Mouse (Mus musculus): ENCODE results near the gene Cnga1. TPM values are rescaled to one million over a fixed set of nuclear protein-coding genes. Genes with fewer than 3 reads are reported as not detected.

The Cnga1 gene
- polyA plus RNA-seq (2014; fragmentation: Illumina TruSeq; extraction: RNeasy Lipid Tissue Mini Kit (QIAGEN cat#74804); ENCODE audit: low replicate concordance) = not detected

DNA sequence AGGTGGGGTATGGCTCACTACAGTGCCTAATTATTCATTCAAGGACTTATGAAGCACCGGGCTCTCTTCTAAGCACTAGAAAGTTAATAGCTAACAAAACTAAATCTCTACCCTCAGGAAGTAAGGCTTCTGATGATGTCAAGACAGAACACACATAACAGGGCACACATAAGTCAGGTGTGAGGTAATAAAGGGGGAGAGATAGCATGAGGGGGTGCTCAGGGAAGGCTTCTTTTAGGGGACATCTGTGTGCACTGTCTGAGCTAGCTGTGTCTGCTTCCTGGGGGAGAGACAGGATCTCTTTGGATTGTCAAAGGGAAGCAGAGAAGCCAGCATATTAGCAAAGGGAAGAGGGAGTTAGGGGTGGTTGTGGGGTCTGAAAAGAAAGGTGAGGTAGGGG is at the start of gene Cnga1:
TSS of gene Cnga1 (minus strand) at position 101 of the 400 bp plus-strand sequence.

DNA sequence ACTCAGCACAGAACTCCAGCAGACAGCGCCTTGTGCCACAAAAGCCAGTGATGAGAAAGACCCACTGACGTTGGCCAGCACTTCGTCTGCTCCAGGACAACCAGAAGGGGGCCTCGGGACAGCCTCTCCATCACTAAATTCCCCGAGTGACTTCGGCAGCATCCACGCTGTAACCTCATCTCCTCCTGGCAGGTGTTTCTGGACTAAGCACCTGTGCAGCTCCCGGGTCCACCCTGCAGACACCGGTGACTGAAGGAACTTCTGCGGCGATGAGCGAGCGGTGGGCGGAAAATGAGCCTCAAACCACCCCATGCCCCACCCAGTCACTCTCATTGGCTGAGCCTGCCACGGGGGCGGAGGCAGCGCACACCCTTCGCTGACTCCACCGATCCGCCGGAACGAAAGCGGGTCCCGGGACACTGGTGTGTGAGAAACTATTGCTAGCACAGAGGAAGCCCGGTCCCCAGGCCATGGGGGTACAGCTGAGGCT is 3.4 kb upstream of the Cnga1 start, which contains the start of gene Nipal1:
TSS of gene Nipal1 (plus strand) at position 378 of the 490 bp plus-strand sequence.

DNA sequence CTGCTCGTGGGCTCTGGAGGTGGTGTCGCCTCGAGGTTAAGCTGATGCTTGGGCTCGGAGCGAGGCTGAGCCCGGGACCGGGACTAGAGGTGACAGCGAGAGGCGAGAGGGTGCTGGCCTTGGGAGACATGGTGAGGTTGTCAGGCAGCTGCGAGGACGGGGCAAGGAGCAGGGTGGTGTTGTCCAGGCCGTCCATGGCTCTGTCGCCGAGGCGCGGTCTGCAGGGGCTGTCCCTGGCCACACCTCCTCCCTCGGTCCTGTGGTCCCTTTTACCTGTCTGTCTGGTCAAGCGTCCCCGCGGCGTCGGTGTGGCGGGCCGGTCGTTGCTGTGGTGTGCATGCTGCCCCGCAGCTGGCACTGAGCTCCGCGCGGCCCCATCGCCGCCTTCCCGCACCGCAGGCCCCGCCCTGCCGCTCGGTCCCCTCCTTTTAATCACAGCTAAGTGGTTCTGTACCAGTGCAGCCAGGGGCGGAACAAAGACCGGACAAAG is 56.8 kb downstream of the Cnga1 start, which contains the start of gene Gm5868:
TSS of gene Gm5868 (minus strand) at position 360 of the 490 bp plus-strand sequence.

DNA sequence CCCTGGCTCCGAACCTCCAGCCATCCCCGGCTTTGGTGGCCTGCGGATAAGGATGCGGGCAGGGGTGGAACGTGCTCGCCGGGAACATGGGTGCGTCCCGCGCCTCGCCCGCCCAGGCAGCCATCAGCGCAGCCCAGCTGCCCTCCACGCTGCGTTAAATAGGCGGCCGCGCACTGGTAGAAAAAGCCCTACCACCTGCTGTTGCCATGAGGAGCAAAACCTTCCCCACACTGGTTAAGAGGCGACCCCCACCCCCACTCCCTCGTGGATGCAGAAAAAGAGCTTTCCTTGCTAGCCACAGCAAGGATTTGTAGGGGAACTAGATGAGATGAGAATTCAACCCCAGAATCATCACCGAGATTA is 63.1 kb downstream of the Cnga1 start, which contains the start of gene Zar1:
TSS of gene Zar1 (minus strand) at position 285 of the 363 bp plus-strand sequence.

DNA sequence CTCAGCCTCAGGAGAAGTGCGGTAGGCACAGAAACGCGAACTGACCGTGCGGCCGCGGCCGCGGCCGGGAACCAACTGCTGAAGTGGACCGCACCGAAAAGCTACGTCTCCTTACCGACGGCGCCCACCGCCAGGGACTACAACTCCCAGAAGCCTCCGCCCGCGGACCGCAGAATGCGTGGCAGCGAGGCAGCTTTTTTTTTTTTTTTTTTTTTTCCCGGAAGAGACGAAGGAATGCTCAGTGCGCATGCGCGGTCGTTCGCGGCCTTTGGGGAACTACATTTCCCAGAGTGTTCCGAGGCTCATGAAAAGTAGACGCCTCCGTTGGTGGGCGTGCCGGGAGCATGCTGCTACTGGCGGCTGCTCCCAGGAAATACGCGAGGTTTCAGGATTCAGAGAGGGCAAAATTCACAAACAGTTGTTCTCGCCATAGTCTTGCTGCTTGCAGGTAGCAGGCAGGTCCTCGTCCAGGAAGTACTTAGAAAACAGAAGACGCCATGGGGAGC is 84.5 kb downstream of the Cnga1 start, which contains the start of gene Nfxl1:
TSS of gene Nfxl1 (minus strand) at position 141 of the 506 bp plus-strand sequence.

Other genes with a start within 250 kb of the Cnga1 start
- gene Corin, start 139.8 kb downstream of the Cnga1 start, polyA plus RNA-seq (2014; fragmentation: Illumina TruSeq; extraction: RNeasy Lipid Tissue Mini Kit (QIAGEN cat#74804); ENCODE audit: low replicate concordance) = not detected
- 42.1 TPM for gene Nfxl1, start 84.6 kb downstream of the Cnga1 start, polyA plus RNA-seq (2014; fragmentation: Illumina TruSeq; extraction: RNeasy Lipid Tissue Mini Kit (QIAGEN cat#74804); ENCODE audit: low replicate concordance)
- gene Zar1, start 63.0 kb downstream of the Cnga1 start, polyA plus RNA-seq (2014; fragmentation: Illumina TruSeq; extraction: RNeasy Lipid Tissue Mini Kit (QIAGEN cat#74804); ENCODE audit: low replicate concordance) = not detected
- not detected for gene Gm5868, start 56.7 kb downstream of the Cnga1 start, polyA plus RNA-seq (2014; fragmentation: Illumina TruSeq; extraction: RNeasy Lipid Tissue Mini Kit (QIAGEN cat#74804); ENCODE audit: low replicate concordance)
- 49.7 TPM for gene Nipal1, start 3.5 kb upstream of the Cnga1 start, polyA plus RNA-seq (2014; fragmentation: Illumina TruSeq; extraction: RNeasy Lipid Tissue Mini Kit (QIAGEN cat#74804); ENCODE audit: low replicate concordance)
- gene Txk, start 108.5 kb upstream of the Cnga1 start, polyA plus RNA-seq (2014; fragmentation: Illumina TruSeq; extraction: RNeasy Lipid Tissue Mini Kit (QIAGEN cat#74804); ENCODE audit: low replicate concordance) = 2.7 TPM
- gene Tec, start 224.2 kb upstream of the Cnga1 start, polyA plus RNA-seq (2014; fragmentation: Illumina TruSeq; extraction: RNeasy Lipid Tissue Mini Kit (QIAGEN cat#74804); ENCODE audit: low replicate concordance) = 36.8 TPM

All from small intestine, adult 10 weeks (tissue).